Mouse (Mus musculus) skeletal muscle tissue, postnatal 0 days (tissue): ENCODE data around the gene Gm8857. TPM values are rescaled to one million over a fixed set of nuclear protein-coding genes. Genes with fewer than 3 reads are reported as not detected.

ENCODE experiments used
- polyA plus RNA-seq: library from polyadenylated mRNA; unstranded; fragments of >200 nt; fragmentation: Nextera tagmentation; extraction: Ambion mirVana; gene quantifications from 2 replicates; pipeline ENCODE4 v1.2.1, GENCODE M21; 2015

The Gm8857 gene
- polyA plus RNA-seq: not detected in 2 replicates

GRCm38 (mm10) chr5:10947505-10947904 lies at the start of gene Gm8857, which contains the start of gene Gm8871:
Gm8857 (plus strand) TSS chr5:10947807.
Gm8871 (plus strand) TSS chr5:10947805.

Other genes starting within 250 kb of the Gm8857 start
- not detected in 2 replicates for gene Gm8871, start within 50 bp of the Gm8857 start, polyA plus RNA-seq
- gene Gm8879, start 179.8 kb downstream of the Gm8857 start, polyA plus RNA-seq: not detected in 2 replicates
- gene Gm5861, start 235.3 kb downstream of the Gm8857 start, polyA plus RNA-seq: not detected in 2 replicates